Mouse (Mus musculus): ENCODE measurements around the gene Ciz1. TPM values are rescaled to one million over a fixed set of nuclear protein-coding genes. Genes with fewer than 3 reads are reported as not detected.

Gene Ciz1
- polyA plus RNA-seq, 1 experiment from 2014 or later, result 50.6 TPM

DNA sequence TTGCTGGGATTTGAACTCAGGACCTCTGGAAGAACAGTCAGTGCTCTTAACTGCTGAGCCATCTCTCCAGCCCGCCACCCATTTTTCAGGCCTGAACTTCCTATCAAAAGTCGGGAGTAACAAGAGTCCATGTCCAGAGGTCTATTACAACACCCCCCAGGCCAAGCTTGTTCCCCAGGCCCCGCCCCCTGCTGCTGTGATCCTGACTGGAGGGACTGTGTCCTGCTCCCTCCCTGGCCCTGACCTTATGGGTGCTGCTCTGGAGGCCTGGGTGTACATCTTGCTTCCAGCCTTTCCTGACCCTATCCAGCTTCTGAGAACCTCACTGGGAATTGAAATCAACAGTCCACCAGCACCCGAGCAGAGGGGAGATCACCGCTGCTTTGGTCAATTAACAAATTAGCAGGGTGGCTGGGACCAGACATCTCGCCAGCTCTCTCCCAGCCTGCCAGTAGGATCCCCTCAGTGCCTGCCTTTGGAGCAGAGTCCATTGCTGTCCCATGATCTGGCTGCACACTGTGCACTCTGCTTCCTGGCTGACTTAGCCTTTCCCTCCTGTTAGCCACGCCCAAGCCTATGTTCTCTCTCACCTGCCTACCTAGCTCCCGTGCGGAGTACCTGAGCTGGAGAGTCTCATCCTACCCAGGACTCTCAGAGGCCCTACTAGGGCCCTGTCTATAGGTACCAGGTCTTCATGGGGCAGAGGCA is 30.4 kb upstream of the Ciz1 start:
- H3K27me3 ChIP-seq, result no peaks in the 10 kb centered on the region
- peak overlapping the region; percentile 71 for H3K27ac ChIP-seq
- ATAC-seq (ENCODE audit: insufficient number of reproducible peaks, insufficient read depth, low FRiP score, low TSS enrichment), result no peak
- WGBS, result 65% methylated on average over 9 of the region's 9 CpGs
- no peak overlapping the region for H3K4me2 ChIP-seq (replicated peaks)
- H3K9me3 ChIP-seq, result no peaks in the 10 kb centered on the region
- peaks cover 18% of the 10 kb centered on the region; the same call in 1 of the 2 replicates for H3K36me3 ChIP-seq
- peaks cover 46% of the 10 kb centered on the region for H3K4me1 ChIP-seq
- no peak overlapping the region for H3K9ac ChIP-seq
- no peak overlapping the region for H3K4me3 ChIP-seq

DNA sequence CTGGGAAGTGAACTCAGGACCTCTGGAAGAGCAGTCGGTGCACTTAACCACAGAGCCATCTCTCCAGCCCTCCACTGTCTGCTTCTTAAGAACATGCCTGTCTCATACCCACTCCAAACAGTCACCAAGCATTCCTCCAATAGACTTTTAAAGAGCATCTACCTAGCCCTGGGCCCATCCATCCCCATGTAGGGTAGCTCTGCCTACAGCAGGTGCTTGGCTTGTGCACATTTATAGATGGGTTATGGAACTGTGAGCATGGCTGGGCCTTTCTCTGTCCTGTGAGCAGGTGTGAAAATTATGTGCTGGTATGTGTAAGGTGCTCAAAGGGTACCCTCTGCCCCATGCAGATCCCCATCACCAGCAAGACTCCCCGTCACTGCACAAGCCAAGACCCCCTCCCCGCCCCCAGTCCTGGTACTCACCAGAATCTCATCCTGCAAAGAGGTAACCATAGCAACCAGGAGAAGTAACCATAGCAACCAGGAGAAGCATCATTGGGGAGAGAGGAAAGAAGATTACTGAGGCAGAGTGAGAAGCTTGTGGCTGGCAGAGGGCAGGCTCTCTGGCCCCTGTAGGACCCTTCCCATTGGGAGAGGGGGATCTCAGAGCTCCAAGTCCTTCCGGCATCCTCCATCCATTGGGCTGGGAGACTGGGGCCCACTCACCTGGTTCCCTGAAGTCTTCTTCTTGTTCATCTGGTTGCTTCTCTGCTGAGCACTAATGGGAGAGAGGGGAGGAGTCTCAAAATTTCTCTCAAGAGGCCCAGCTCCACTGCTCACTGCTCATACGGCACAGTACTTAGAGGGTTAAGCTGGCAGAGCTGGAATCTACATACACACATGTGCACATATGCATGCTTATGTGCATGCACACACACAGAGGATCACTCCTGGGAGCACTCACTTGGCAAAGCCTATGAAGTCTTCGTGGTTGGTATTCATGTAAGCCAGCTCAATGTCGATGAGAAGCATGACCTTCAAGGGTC is 29.1 kb upstream of the Ciz1 start:
- 79% methylated on average over 7 of the region's 7 CpGs for WGBS
- no peak for ATAC-seq (ENCODE audit: insufficient number of reproducible peaks, insufficient read depth, low FRiP score, low TSS enrichment)
- Histone ChIP-seq H3K27me3 (no peaks in the 10 kb centered on the region), H3K4me2 (replicated peaks) (no peak overlapping the region), H3K9me3 (no peaks in the 10 kb centered on the region), H3K27ac (peak overlapping the region; percentile 71; the same call in 1 of the 2 replicates), H3K9ac (no peak overlapping the region), H3K4me3 (no peak overlapping the region), H3K4me1 (peaks cover 40% of the 10 kb centered on the region), H3K36me3 (peaks cover 18% of the 10 kb centered on the region; the same call in 1 of the 2 replicates)

DNA sequence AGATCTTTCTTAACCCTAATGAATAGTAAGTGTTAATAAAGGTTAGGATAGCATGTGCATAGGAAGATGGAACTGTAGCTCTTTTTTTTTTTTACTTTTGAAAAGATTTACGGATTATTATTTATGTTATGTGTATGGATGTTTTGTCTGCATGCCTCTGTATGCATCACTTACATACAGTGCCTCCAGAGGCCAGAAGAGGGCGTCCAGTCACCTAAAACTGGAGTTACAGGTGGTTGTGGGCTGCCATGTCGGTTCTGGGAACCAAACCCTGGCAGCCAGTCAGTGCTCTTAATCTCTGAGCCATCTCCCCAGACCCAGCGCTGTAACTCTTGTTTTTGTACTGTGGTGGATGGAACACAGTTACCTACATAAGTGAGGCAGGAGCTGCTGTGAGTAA is 27.8 kb upstream of the Ciz1 start:
- Histone ChIP-seq H3K27ac (no peak overlapping the region), H3K4me2 (replicated peaks) (no peak overlapping the region), H3K4me1 (peaks cover 48% of the 10 kb centered on the region), H3K9ac (no peak overlapping the region), H3K4me3 (no peak overlapping the region), H3K9me3 (no peaks in the 10 kb centered on the region), H3K27me3 (no peaks in the 10 kb centered on the region), H3K36me3 (peaks cover 18% of the 10 kb centered on the region; the same call in 1 of the 2 replicates)
- ATAC-seq (ENCODE audit: insufficient number of reproducible peaks, insufficient read depth, low FRiP score, low TSS enrichment), result no peak
- 64% methylated on average over 4 of the region's 4 CpGs for WGBS

GRCm38 (mm10) chr2:32325342-32325741 is 26.8 kb upstream of the Ciz1 start:
- Histone ChIP-seq H3K36me3 (peaks cover 18% of the 10 kb centered on the region; the same call in 1 of the 2 replicates), H3K9ac (no peak overlapping the region), H3K4me1 (peaks cover 47% of the 10 kb centered on the region), H3K27ac (peak overlapping the region; percentile 65), H3K4me3 (no peak overlapping the region), H3K9me3 (no peaks in the 10 kb centered on the region), H3K4me2 (replicated peaks) (no peak overlapping the region), H3K27me3 (no peaks in the 10 kb centered on the region)
- no peak for ATAC-seq (ENCODE audit: insufficient number of reproducible peaks, insufficient read depth, low FRiP score, low TSS enrichment)
- 54% methylated on average over 7 of the region's 7 CpGs for WGBS

DNA sequence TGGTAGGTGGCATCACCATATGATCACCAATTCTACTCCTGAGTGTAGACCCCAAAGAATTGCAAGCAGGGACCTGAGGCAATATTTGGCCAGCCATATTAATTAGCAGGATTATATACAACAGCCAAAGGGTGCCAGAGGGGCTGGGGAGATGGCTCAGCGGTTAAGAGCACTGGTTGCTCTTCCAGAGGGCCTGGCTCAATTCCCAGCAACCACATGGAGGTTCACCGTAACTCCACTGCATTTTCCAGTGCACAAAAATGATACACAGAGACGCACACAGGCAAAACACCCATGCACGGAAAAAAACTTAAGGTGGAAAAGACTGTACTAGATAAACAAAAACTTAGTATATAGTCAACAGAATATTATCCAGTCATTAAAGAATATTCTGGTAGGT is 24.9 kb upstream of the Ciz1 start:
- Histone ChIP-seq H3K27me3 (no peaks in the 10 kb centered on the region), H3K4me1 (peaks cover 38% of the 10 kb centered on the region), H3K4me3 (no peak overlapping the region), H3K9me3 (no peaks in the 10 kb centered on the region), H3K9ac (no peak overlapping the region), H3K27ac (no peak overlapping the region), H3K36me3 (peaks cover 27% of the 10 kb centered on the region), H3K4me2 (replicated peaks) (no peak overlapping the region)
- WGBS, result 81% methylated on average over 4 of the region's 4 CpGs
- ATAC-seq (ENCODE audit: insufficient number of reproducible peaks, insufficient read depth, low FRiP score, low TSS enrichment), result no peak

DNA sequence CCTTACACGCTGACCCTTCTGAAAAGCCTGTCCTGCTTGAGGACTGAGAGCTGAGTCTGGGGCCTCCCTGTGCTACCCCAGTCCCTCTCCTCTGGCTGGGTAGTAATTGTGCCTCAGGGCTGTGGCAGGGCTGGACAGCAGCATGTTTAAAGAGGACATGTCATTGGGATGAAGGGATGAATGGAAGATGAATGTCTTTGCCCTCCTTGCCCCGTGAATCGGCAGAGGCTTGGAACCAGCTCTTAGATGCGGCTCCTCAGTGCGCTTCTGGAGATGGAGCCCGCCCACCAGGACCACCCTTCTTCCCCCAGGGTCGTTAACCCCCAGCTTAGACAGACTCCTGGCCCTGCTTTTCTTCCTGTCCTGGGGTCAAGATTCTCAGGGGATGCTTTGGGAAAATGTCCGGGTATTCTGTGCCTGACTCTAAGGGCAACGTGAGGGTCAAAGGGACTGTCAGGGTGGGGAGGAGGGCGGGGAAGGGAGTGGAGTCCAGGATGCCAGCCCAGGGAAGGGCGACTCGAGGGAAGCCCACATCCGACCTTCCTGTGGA is 23.1 kb upstream of the Ciz1 start:
- peak overlapping the region; percentile 91 for H3K27ac ChIP-seq
- H3K4me3 ChIP-seq, result no peak overlapping the region
- no peak overlapping the region for H3K9ac ChIP-seq
- peaks cover 33% of the 10 kb centered on the region for H3K36me3 ChIP-seq
- no peaks in the 10 kb centered on the region for H3K27me3 ChIP-seq
- 0 out of 2 replicates have a peak, but pooled peaks have one; percentile 22 for ATAC-seq (ENCODE audit: insufficient number of reproducible peaks, insufficient read depth, low FRiP score, low TSS enrichment)
- no peaks in the 10 kb centered on the region for H3K9me3 ChIP-seq
- no peak overlapping the region for H3K4me2 ChIP-seq (replicated peaks)
- WGBS, result 24% methylated on average over 13 of the region's 13 CpGs
- peaks cover 38% of the 10 kb centered on the region for H3K4me1 ChIP-seq

DNA sequence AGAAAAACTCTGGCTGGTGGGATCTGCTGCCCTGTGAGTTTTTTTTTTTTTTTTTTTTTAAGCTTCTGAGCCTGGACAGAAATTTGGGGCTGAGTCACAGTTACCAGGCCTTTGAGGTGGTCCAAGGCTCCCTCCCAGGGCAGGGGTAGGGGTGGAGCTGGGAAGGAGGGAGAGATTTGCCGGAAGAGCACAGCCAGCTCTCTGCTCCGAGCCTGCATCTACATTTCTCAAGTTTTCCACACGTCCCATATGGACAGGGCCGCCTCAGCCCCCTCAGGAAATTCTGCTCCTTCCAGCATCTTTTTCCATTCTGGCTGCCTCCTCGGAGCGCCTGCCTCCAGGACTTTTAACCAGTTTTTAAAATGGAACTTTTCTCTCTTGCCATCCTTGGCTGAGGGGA is 22.6 kb upstream of the Ciz1 start:
- Histone ChIP-seq H3K4me1 (peaks cover 38% of the 10 kb centered on the region), H3K4me2 (replicated peaks) (no peak overlapping the region), H3K27ac (peak overlapping the region; percentile 91), H3K4me3 (no peak overlapping the region), H3K27me3 (no peaks in the 10 kb centered on the region), H3K36me3 (peaks cover 36% of the 10 kb centered on the region), H3K9me3 (no peaks in the 10 kb centered on the region), H3K9ac (0 out of 2 replicates have a peak overlapping the region, but pooled peaks have one; percentile 15)
- WGBS, result 22% methylated on average over 6 of the region's 6 CpGs
- peak; percentile 50; the same call in 1 of the 2 replicates for ATAC-seq (ENCODE audit: insufficient number of reproducible peaks, insufficient read depth, low FRiP score, low TSS enrichment)

DNA sequence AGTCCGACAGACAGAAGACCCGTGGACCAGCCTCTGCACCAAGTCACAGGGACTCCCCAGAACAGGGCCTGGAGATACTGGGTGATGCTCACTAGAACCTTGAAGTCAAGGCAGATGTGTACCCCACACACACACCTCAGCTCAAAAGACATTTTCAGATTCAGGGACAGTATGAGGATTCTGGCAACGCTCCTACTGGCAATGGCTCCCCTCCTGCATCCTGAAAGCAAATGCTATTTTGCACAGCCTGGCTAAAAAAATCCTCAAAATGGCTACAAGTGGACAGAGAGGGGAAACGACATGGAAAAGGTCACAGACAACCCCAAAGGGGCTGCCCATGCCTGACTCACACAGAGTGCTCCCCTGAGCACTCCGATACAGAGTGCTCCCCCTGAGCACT is 20.0 kb upstream of the Ciz1 start:
- Histone ChIP-seq H3K36me3 (peaks cover 57% of the 10 kb centered on the region), H3K4me1 (peaks cover 26% of the 10 kb centered on the region), H3K4me3 (no peak overlapping the region), H3K27me3 (no peaks in the 10 kb centered on the region), H3K9ac (no peak overlapping the region), H3K27ac (no peak overlapping the region), H3K9me3 (no peaks in the 10 kb centered on the region), H3K4me2 (replicated peaks) (no peak overlapping the region)
- WGBS, result 88% methylated on average over 5 of the region's 5 CpGs
- ATAC-seq (ENCODE audit: insufficient number of reproducible peaks, insufficient read depth, low FRiP score, low TSS enrichment), result no peak

DNA sequence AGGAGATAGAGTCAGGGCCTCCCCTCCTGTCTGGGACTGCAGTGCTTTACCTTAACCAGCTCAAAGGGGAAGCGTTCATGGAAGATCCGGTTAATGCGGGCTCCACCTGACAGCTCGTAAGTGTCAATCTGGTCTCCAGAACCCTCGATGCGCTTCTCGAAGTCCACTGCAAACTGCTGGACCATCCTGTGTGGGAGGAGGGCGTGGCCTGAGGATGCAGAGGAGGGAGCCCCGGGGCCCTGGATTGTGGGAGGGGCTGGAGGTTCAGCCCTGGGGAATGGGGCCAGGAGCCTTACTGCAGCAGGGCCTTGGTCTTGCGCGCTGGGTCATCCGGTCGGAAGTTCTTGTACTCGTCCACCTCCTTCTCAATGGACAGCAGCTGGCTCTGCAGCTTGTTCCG is 16.2 kb upstream of the Ciz1 start:
- no peaks in the 10 kb centered on the region for H3K9me3 ChIP-seq
- peaks cover 85% of the 10 kb centered on the region for H3K36me3 ChIP-seq
- no peak overlapping the region for H3K4me3 ChIP-seq
- no peak overlapping the region for H3K9ac ChIP-seq
- no peaks in the 10 kb centered on the region for H3K27me3 ChIP-seq
- 53% methylated on average over 15 of the region's 15 CpGs for WGBS
- no peak overlapping the region for H3K4me2 ChIP-seq (replicated peaks)
- H3K4me1 ChIP-seq, result no peaks in the 10 kb centered on the region
- no peak overlapping the region for H3K27ac ChIP-seq
- no peak for ATAC-seq (ENCODE audit: insufficient number of reproducible peaks, insufficient read depth, low FRiP score, low TSS enrichment)

DNA sequence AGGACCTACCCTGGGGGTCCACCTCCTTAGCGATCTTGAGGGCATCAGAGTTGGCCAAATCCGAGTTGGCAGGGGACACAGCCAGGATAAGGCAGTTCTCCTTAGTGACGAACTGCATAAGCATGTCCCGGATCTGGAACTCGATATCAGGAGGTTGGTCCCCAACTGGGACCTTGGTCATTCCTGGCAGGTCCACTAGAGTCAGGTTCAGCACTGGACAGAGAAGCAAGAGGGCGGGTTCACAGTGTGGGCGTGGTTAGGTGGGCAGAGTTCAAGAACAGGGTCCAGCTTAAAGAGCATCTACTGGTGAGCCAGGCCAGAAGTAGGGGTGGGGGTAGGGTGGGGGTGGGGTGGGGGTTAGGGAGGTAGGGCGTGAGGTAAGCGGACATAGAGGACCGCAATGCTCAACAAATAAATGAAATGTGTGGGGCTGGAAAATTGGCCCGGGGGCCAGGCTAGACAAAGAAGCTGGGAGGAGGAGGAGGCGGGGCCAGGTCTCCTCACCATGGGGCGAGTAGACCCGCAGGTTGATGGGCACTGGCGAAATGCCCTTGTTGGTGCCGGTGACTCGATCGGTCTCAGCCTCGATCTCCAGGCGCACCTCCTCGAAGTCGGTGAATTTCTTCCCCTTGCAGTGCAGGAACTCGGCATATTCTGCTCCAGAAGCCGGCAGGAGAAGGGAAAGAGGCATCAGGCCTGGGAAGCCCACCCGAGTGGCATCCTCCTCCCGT is 12.1 kb upstream of the Ciz1 start:
- Histone ChIP-seq H3K4me1 (no peaks in the 10 kb centered on the region), H3K36me3 (peaks cover 58% of the 10 kb centered on the region), H3K27ac (no peak overlapping the region), H3K4me2 (replicated peaks) (no peak overlapping the region), H3K9me3 (no peaks in the 10 kb centered on the region), H3K27me3 (no peaks in the 10 kb centered on the region), H3K9ac (no peak overlapping the region), H3K4me3 (no peak overlapping the region)
- 49% methylated on average over 26 of the region's 26 CpGs for WGBS
- ATAC-seq (ENCODE audit: insufficient number of reproducible peaks, insufficient read depth, low FRiP score, low TSS enrichment), result no peak
